Mouse (Mus musculus) neural tube, embryonic 12.5 days (tissue): Measurements from ENCODE around the gene Cdh12. TPM values are rescaled to one million over a fixed set of nuclear protein-coding genes. Genes with fewer than 3 reads are reported as not detected.
A peak's percentile ranks its signal among the peaks of the same experiment; 100 is the strongest.

ENCODE experiments used
- ATAC-seq: fragments of 200-750 bp; cut with Nextera tagmentation; 2 replicates; pipeline ENCODE4 v1.8.0; 2017; ENCODE audit warnings: low read depth, mild to moderate bottlenecking, moderate TSS enrichment, moderate library complexity; ENCODE audit not compliant: low FRiP score
- H3K27ac ChIP-seq: fragments of 300-500 bp; sonication (generic); 2 replicates; pipeline ENCODE4 v1.5.1; 2016
- H3K27me3 ChIP-seq: fragments of 300-500 bp; sonication (generic); replicated peaks from 2 replicates; pipeline ENCODE4 v1.6.1; 2016; ENCODE audit warnings: mild to moderate bottlenecking
- H3K36me3 ChIP-seq: fragments of 300-500 bp; sonication (generic); 2 replicates; pipeline ENCODE4 v1.6.1; 2016; ENCODE audit warnings: mild to moderate bottlenecking
- H3K4me1 ChIP-seq: fragments of 300-500 bp; sonication (generic); 2 replicates; pipeline ENCODE4 v1.6.1; 2016
- H3K4me2 ChIP-seq: fragments of 300-500 bp; sonication (generic); replicated peaks from 2 replicates; pipeline ENCODE4 v1.6.1; 2016; ENCODE audit warnings: mild to moderate bottlenecking
- H3K4me3 ChIP-seq: fragments of 300-500 bp; sonication (generic); 2 replicates; pipeline ENCODE4 v1.5.1; 2016
- H3K9ac ChIP-seq: fragments of 300-500 bp; sonication (generic); 2 replicates; pipeline ENCODE4 v1.6.1; 2016; ENCODE audit warnings: mild to moderate bottlenecking
- H3K9me3 ChIP-seq: fragments of 300-500 bp; sonication (generic); 2 replicates; pipeline ENCODE4 v1.6.1; 2016; ENCODE audit warnings: mild to moderate bottlenecking
- WGBS: fragments of 180-500 bp; shearing (Covaris S2); methylation state at CpG from one replicate; pipeline ENCODE4 v1.1.7; 2016; 5-methylcytosine and 5-hydroxymethylcytosine counted together
- polyA plus RNA-seq: library from polyadenylated mRNA; unstranded; fragments of >200 nt; fragmentation: Nextera tagmentation; extraction: Ambion mirVana; gene quantifications from 2 replicates; pipeline ENCODE4 v1.2.1, GENCODE M21; 2016

The Cdh12 gene
- polyA plus RNA-seq, 1 experiment from 2014 or later: 2.1 TPM

GRCm38 (mm10) chr15:20773423-20773822, 324.4 kb downstream of the Cdh12 start:
- Histone ChIP-seq H3K4me3 (no peak overlapping the region), H3K27me3 (no peaks in the 10 kb centered on the region), H3K27ac (no peak overlapping the region)

GRCm38 (mm10) chr15:20796999-20797398, 347.9 kb downstream of the Cdh12 start:
- no peaks in the 10 kb centered on the region for H3K27me3 ChIP-seq
- no peak overlapping the region for H3K27ac ChIP-seq
- H3K4me3 ChIP-seq: no peak overlapping the region
- H3K36me3 ChIP-seq: no peaks in the 10 kb centered on the region
- H3K9ac ChIP-seq: no peak overlapping the region
- 25% methylated on average over 4 of the region's 4 CpGs for WGBS
- H3K9me3 ChIP-seq: no peaks in the 10 kb centered on the region
- no peaks in the 10 kb centered on the region for H3K4me1 ChIP-seq
- H3K4me2 ChIP-seq: no peak overlapping the region
- peak; percentile 53; the same call in 1 of the 2 replicates for ATAC-seq

More at GRCm38 (mm10) chr15:20773423-20773822, 324.4 kb downstream of the Cdh12 start:
- no peak for ATAC-seq
- Histone ChIP-seq H3K36me3 (no peaks in the 10 kb centered on the region), H3K4me1 (no peaks in the 10 kb centered on the region), H3K9me3 (no peaks in the 10 kb centered on the region), H3K4me2 (no peak overlapping the region), H3K9ac (no peak overlapping the region)

- Histone ChIP-seq H3K36me3 (no peaks in the 10 kb centered on the region), H3K27me3 (no peaks in the 10 kb centered on the region), H3K4me2 (no peak overlapping the region), H3K4me3 (no peak overlapping the region), H3K4me1 (no peaks in the 10 kb centered on the region), H3K27ac (no peak overlapping the region), H3K9me3 (no peaks in the 10 kb centered on the region), H3K9ac (no peak overlapping the region)
- WGBS: 97% methylated on average over 2 of the region's 2 CpGs
- no peak for ATAC-seq
Measured at GRCm38 (mm10) chr15:20798541-20798940, 349.5 kb downstream of the Cdh12 start.

GRCm38 (mm10) chr15:20835887-20836286, 386.8 kb downstream of the Cdh12 start:
- H3K4me1 ChIP-seq: no peaks in the 10 kb centered on the region
- no peaks in the 10 kb centered on the region for H3K9me3 ChIP-seq
- ATAC-seq: no peak
- H3K27ac ChIP-seq: no peak overlapping the region
- H3K27me3 ChIP-seq: no peaks in the 10 kb centered on the region
- H3K36me3 ChIP-seq: no peaks in the 10 kb centered on the region
- no peak overlapping the region for H3K4me3 ChIP-seq
- WGBS: 46% methylated on average over 1 of the region's 1 CpGs
- H3K9ac ChIP-seq: no peak overlapping the region
- H3K4me2 ChIP-seq: no peak overlapping the region

GRCm38 (mm10) chr15:20836991-20837390, 387.9 kb downstream of the Cdh12 start:
- no peak overlapping the region for H3K9ac ChIP-seq
- H3K4me3 ChIP-seq: no peak overlapping the region
- H3K27ac ChIP-seq: no peak overlapping the region
- no peaks in the 10 kb centered on the region for H3K36me3 ChIP-seq
- no peak overlapping the region for H3K4me2 ChIP-seq
- peak; percentile 92 for ATAC-seq
- no peaks in the 10 kb centered on the region; the same call in 1 of the 2 replicates for H3K9me3 ChIP-seq
- 20% methylated on average over 3 of the region's 3 CpGs for WGBS
- H3K27me3 ChIP-seq: no peaks in the 10 kb centered on the region
- H3K4me1 ChIP-seq: no peaks in the 10 kb centered on the region

GRCm38 (mm10) chr15:20841479-20841878, 392.4 kb downstream of the Cdh12 start:
- no peak overlapping the region for H3K27ac ChIP-seq
- H3K4me1 ChIP-seq: no peaks in the 10 kb centered on the region
- no peak overlapping the region for H3K4me3 ChIP-seq
- H3K4me2 ChIP-seq: no peak overlapping the region
- H3K36me3 ChIP-seq: no peaks in the 10 kb centered on the region
- 93% methylated on average over 5 of the region's 5 CpGs for WGBS
- H3K27me3 ChIP-seq: no peaks in the 10 kb centered on the region
- H3K9ac ChIP-seq: no peak overlapping the region
- no peak for ATAC-seq
- no peaks in the 10 kb centered on the region; the same call in 1 of the 2 replicates for H3K9me3 ChIP-seq

- Histone ChIP-seq H3K9ac (no peak overlapping the region), H3K27ac (no peak overlapping the region), H3K4me2 (no peak overlapping the region), H3K36me3 (no peaks in the 10 kb centered on the region), H3K9me3 (no peaks in the 10 kb centered on the region), H3K4me1 (no peaks in the 10 kb centered on the region), H3K4me3 (no peak overlapping the region), H3K27me3 (no peaks in the 10 kb centered on the region)
- ATAC-seq: no peak
- 50% methylated on average over 2 of the region's 2 CpGs for WGBS
Measured at GRCm38 (mm10) chr15:20863076-20863475, 414.0 kb downstream of the Cdh12 start.

- ATAC-seq: no peak
- no peaks in the 10 kb centered on the region for H3K9me3 ChIP-seq
- 81% methylated on average over 1 of the region's 1 CpGs for WGBS
- no peak overlapping the region for H3K9ac ChIP-seq
- H3K36me3 ChIP-seq: no peaks in the 10 kb centered on the region
- no peak overlapping the region for H3K27ac ChIP-seq
- no peak overlapping the region for H3K4me2 ChIP-seq
- H3K4me1 ChIP-seq: no peaks in the 10 kb centered on the region
- no peaks in the 10 kb centered on the region for H3K27me3 ChIP-seq
- H3K4me3 ChIP-seq: no peak overlapping the region
Measured at GRCm38 (mm10) chr15:20872518-20872917, 423.5 kb downstream of the Cdh12 start.

- Histone ChIP-seq H3K9ac (no peak overlapping the region), H3K27ac (no peak overlapping the region), H3K4me1 (no peaks in the 10 kb centered on the region), H3K36me3 (no peaks in the 10 kb centered on the region), H3K9me3 (no peaks in the 10 kb centered on the region), H3K27me3 (no peaks in the 10 kb centered on the region), H3K4me2 (no peak overlapping the region), H3K4me3 (no peak overlapping the region)
- WGBS: 91% methylated on average over 2 of the region's 2 CpGs
- ATAC-seq: no peak
Measured at GRCm38 (mm10) chr15:20876993-20877392, 427.9 kb downstream of the Cdh12 start.

- Histone ChIP-seq H3K9ac (no peak overlapping the region), H3K27me3 (no peaks in the 10 kb centered on the region), H3K4me3 (no peak overlapping the region), H3K9me3 (no peaks in the 10 kb centered on the region), H3K27ac (no peak overlapping the region), H3K4me1 (no peaks in the 10 kb centered on the region), H3K4me2 (no peak overlapping the region), H3K36me3 (no peaks in the 10 kb centered on the region)
- ATAC-seq: no peak
- 83% methylated on average over 3 of the region's 3 CpGs for WGBS
Measured at GRCm38 (mm10) chr15:20893471-20893870, 444.4 kb downstream of the Cdh12 start.

- H3K4me3 ChIP-seq: no peak overlapping the region
- WGBS: 74% methylated on average over 3 of the region's 3 CpGs
- no peak overlapping the region for H3K4me2 ChIP-seq
Measured at GRCm38 (mm10) chr15:20902568-20902967, 453.5 kb downstream of the Cdh12 start.

GRCm38 (mm10) chr15:20928221-20928620, 479.2 kb downstream of the Cdh12 start:
- no peak overlapping the region for H3K4me3 ChIP-seq
- H3K27me3 ChIP-seq: no peaks in the 10 kb centered on the region
- H3K9me3 ChIP-seq: no peaks in the 10 kb centered on the region
- no peaks in the 10 kb centered on the region for H3K36me3 ChIP-seq
- no peak overlapping the region for H3K4me2 ChIP-seq
- H3K27ac ChIP-seq: no peak overlapping the region
- H3K4me1 ChIP-seq: no peaks in the 10 kb centered on the region
- ATAC-seq: no peak
- H3K9ac ChIP-seq: no peak overlapping the region

More at GRCm38 (mm10) chr15:20902568-20902967, 453.5 kb downstream of the Cdh12 start:
- no peak for ATAC-seq
- no peaks in the 10 kb centered on the region for H3K27me3 ChIP-seq
- H3K4me1 ChIP-seq: no peaks in the 10 kb centered on the region
- no peak overlapping the region for H3K9ac ChIP-seq
- no peaks in the 10 kb centered on the region for H3K36me3 ChIP-seq
- H3K27ac ChIP-seq: no peak overlapping the region
- no peaks in the 10 kb centered on the region for H3K9me3 ChIP-seq

- Histone ChIP-seq H3K4me2 (no peak overlapping the region), H3K4me1 (no peaks in the 10 kb centered on the region), H3K9ac (no peak overlapping the region), H3K4me3 (no peak overlapping the region), H3K27ac (no peak overlapping the region), H3K27me3 (no peaks in the 10 kb centered on the region), H3K36me3 (no peaks in the 10 kb centered on the region), H3K9me3 (no peaks in the 10 kb centered on the region)
- ATAC-seq: no peak
Measured at GRCm38 (mm10) chr15:20944000-20944399, 494.9 kb downstream of the Cdh12 start.
